Mouse (Mus musculus) right cerebral cortex, postnatal 25 days (tissue): ENCODE measurements around the gene Drap1.
"Not testable (repeated sequence)": the region's sequence is repeated elsewhere in the genome, so short reads cannot be mapped to it uniquely, and the experiment has no call there.

Experiments used
- DNase-seq: peaks from one replicate; pipeline ENCODE4 v3.0.0; 2022

The Drap1 gene

DNA sequence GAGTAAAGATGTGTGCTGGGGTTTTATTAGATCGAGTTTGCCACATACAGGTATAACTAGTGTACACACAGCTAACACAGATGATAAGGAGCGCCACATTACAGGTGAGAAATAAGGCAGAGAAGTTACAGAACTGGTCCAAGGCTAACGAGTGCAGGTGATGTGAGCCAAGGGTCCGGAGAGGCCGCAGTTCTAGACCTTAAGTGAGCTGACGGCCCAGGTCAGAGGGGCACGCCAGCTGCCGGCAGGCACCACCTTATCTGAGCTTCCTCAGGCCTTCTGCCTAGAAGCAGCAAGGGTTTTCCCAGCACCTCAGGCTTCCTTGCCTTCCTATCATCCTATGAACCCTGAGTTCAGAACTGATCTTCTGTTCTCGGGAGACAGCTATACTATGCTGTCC, 5.1 kb downstream of the Drap1 start:
- DNase-seq, result no peak

GRCm38 (mm10) chr19:5418750-5419466, 5.9 kb downstream of the Drap1 start:
- no peak for DNase-seq

DNA sequence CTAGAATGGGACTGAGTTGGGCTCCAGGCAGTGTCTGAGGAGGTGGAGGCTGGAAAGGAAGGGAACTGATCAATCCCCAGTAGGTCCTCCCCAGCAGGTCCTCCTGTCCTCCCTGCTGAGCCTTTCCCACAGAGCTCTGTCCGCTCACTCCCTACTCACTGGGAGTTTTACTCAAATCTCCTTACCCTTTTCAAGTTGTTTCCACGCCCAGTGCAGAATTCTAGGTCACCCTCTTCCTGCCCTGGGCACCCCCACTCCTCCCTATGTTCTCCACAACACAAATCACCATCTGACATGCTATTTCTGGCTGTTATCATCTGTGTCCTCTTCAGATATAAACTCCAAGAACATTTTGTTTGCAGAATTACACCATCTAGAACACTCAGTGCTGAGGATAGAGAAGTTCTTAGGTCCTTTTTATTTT, 10.2 kb downstream of the Drap1 start:
- no peak for DNase-seq

- DNase-seq, result no peak
These were observed 10.9 kb downstream of the Drap1 start for GRCm38 (mm10) chr19:5413840-5414239.

- DNase-seq, result no peak
These were observed 12.8 kb downstream of the Drap1 start for GRCm38 (mm10) chr19:5411961-5412360.

DNA sequence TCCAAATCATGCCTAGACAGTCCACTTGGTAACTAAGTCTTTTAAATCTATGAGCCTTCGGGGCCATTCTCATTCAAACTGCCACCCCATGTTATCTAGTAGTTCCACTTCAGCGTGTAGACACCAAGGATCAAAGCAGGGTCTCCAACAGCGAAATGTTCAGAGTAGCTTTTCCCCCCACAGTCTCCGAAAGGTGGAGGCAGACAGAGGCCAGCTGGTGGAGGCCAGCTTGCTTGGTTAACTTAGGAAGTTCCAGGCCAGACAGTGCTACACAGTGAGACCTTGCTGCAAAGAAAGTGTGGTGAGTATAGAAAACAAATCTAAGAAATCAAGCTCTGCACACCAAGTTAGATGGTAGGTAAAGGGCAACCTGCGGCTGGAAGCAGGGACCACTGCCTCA, 14.1 kb downstream of the Drap1 start:
- no peak for DNase-seq

DNA sequence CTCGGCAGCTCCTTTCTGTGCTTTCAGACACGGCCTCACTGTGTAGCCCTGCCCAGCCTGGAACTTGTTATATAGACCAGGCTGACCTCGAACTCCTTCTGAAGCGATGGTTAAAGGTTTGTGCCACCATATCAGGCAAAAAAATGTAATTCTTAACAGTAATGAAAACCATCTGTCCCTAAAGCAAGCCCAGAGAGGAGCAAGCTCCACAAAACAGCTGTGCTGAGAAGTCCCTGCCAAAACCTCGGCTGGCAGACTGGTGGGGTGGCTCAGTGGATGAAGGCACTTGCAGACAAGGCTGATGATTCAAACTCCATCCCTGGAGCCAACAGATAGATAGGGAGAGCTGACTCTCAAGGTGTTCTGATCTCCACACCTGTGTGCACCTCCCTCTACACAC, 15.7 kb downstream of the Drap1 start:
- DNase-seq, result no peak

- no peak for DNase-seq
These were observed 16.4 kb downstream of the Drap1 start for GRCm38 (mm10) chr19:5408057-5409001.

GRCm38 (mm10) chr19:5407133-5407532, 17.6 kb downstream of the Drap1 start:
- peak; percentile 40 for DNase-seq

DNA sequence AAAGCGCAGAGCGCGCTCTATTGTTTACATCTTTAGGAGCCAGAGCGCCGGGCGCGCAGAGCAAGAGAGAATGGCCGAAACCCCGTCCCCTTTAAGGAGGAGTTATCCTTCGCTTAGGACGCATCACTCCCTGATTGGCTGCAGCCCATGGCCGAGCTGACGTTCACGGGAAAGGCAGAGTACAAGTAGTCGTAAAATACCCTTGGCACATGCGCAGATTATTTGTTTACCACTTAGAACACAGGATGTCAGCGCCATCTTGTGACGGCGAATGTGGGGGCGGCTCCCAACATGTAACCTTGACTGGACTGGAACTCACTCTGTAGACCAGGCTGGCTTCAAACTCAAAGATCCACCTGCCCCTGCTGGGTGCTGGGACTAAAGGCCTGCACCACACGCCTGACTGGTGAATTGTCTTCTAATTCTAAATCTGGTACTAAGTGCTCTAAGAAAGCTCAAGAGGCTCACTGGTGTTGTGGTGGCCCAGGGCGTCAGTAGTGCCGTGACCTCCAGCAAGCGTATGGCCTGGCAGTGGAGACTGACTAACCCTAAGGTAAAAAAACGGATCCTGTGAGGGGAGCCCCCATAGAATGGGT, 18.1 kb downstream of the Drap1 start:
- not testable (repeated sequence) for DNase-seq

- no peak for DNase-seq
These were observed 18.9 kb downstream of the Drap1 start for GRCm38 (mm10) chr19:5405924-5406323.

DNA sequence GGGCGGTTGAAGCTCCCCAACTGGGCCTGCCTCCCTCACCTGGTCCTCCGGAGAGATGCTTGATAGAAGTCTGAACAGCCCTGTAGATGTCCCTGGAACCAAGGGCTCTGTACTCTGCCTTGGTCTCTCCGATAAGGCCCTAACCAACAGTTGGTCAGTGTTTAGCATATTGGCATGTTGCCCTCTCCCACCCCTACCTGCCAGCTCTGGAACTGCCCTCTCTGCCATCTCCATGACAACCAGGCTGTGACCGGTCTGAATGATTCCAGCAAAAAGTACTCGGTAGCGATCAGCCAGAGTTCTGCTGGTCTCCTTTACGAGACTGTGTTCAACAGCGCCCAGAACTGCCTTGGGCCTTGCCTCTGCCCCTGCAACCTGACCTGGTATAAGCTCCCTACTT, 22.5 kb downstream of the Drap1 start, which contains the start of gene Tsga10ip:
Tsga10ip (minus strand) TSS at position 234 of the 400 bp plus-strand sequence.
- DNase-seq, result no peak

- DNase-seq, result not testable (repeated sequence)
These were observed 23.7 kb downstream of the Drap1 start for GRCm38 (mm10) chr19:5401073-5401472.

- DNase-seq, result no peak
These were observed 29.4 kb downstream of the Drap1 start for GRCm38 (mm10) chr19:5395371-5395770.

- DNase-seq, result no peak
These were observed 30.6 kb downstream of the Drap1 start for GRCm38 (mm10) chr19:5394168-5394567.

GRCm38 (mm10) chr19:5392892-5393291, 31.9 kb downstream of the Drap1 start:
- DNase-seq, result no peak

- no peak for DNase-seq
These were observed 34.4 kb downstream of the Drap1 start for GRCm38 (mm10) chr19:5390416-5390815.

DNA sequence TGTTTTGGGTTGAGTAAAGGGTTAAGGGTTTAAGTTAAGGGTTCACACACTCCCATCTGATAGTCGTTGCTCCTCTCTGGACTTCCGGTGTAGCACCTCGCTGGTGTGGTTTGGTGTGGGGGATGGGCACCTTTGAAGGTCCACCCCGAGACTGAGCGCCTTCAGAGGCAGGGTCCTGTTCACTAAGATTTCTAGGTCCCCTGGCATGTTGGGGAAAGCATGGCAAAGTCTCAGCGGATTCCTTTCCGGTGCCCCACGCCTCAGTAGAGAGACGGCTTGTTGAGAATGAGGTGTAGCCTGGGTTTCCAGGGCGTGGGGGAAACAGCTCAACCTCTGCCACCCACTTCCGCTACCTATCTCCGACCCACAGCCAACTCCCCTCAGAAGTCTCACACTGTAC, 35.1 kb downstream of the Drap1 start:
- no peak for DNase-seq

DNA sequence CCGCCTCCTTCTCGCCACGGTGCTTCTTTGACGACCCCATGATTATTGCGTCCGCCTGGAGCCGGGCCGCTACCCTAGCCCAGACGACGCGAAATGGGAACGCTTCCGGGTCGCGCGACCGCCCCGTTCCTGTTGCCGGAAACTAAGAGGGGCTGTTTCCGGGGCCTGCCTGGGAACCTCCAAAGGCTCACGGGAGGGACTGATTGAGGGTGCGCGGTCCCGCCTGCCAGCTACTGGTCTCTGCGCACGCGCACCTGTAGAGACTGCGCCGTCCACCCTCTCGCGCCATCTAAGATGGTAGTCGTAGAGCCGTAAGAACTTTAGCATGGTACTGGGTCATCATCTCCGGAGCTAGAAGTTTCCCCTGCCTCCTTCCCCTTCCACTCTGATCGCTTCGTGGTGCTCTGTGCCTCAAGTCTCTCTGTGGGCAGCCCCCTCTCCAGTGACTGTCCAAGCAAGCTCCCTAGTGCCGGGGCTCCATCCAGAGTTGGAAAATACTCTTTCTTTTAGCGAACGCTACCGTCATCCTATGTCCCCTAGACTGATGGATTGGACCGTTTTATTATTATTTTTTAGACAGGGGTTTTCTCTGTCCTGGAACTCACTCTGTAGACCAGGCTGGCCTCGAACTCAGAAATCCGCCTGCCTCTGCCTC, 36.1 kb downstream of the Drap1 start, which contains the start of gene Sart1:
Sart1 (minus strand) TSS at position 116 of the 655 bp plus-strand sequence.
- peak; percentile 96 for DNase-seq

- no peak for DNase-seq
These were observed 36.8 kb downstream of the Drap1 start for GRCm38 (mm10) chr19:5388011-5388441.

- no peak for DNase-seq
These were observed 40.1 kb downstream of the Drap1 start for GRCm38 (mm10) chr19:5384715-5385114.

- DNase-seq, result no peak
These were observed 41.5 kb downstream of the Drap1 start for GRCm38 (mm10) chr19:5383326-5383725.

GRCm38 (mm10) chr19:5377446-5377845, 47.3 kb downstream of the Drap1 start:
- no peak for DNase-seq
